Mouse (Mus musculus) heart, postnatal 0 days (tissue): ENCODE results near the gene Was. TPM values are rescaled to one million over a fixed set of nuclear protein-coding genes. Genes with fewer than 3 reads are reported as not detected.
"Not testable (repeated sequence)": the region's sequence is repeated elsewhere in the genome, so short reads cannot be mapped to it uniquely, and the experiment has no call there.

Experiments
- ATAC-seq: fragments of 200-750 bp; cut with Nextera tagmentation; 2 replicates; pipeline ENCODE4 v1.8.0; 2017; ENCODE audit warnings: low read depth, moderate number of reproducible peaks, moderate library complexity; ENCODE audit not compliant: insufficient read depth
- DNase-seq: peaks from one replicate; pipeline ENCODE4 v3.0.0-alpha.2; 2016; ENCODE audit warnings: low spot score
- H3K27ac ChIP-seq: fragments of 300-500 bp; sonication (generic); 2 replicates; pipeline ENCODE4 v1.5.1; 2014; ENCODE audit warnings: low read depth, mild to moderate bottlenecking
- H3K27me3 ChIP-seq: fragments of 300-500 bp; sonication (generic); 2 replicates; pipeline ENCODE4 v1.6.1; 2014; ENCODE audit warnings: low read length, mixed read lengths; ENCODE audit not compliant: control insufficient read depth, insufficient read depth
- H3K36me3 ChIP-seq: fragments of 300-500 bp; sonication (generic); replicated peaks from 2 replicates; pipeline ENCODE4 v1.6.1; 2014; ENCODE audit warnings: low read length, mixed read lengths; ENCODE audit not compliant: control insufficient read depth, insufficient read depth
- H3K4me1 ChIP-seq: fragments of 300-500 bp; sonication (generic); 2 replicates; pipeline ENCODE4 v1.6.1; 2014; ENCODE audit warnings: antibody characterized with exemption; ENCODE audit not compliant: control insufficient read depth, insufficient read depth
- H3K4me2 ChIP-seq: fragments of 300-500 bp; sonication (generic); 2 replicates; pipeline ENCODE4 v1.6.1; 2014; ENCODE audit warnings: low read depth, mild to moderate bottlenecking, low read length, moderate library complexity
- H3K4me3 ChIP-seq: fragments of 300-500 bp; sonication (generic); 2 replicates; pipeline ENCODE4 v1.5.1; 2014; ENCODE audit warnings: low read depth, low read length
- H3K9ac ChIP-seq: fragments of 300-500 bp; sonication (generic); replicated peaks from 2 replicates; pipeline ENCODE4 v1.6.1; 2014; ENCODE audit warnings: low read depth, low read length, mixed read lengths
- H3K9me3 ChIP-seq: fragments of 300-500 bp; sonication (generic); replicated peaks from 2 replicates; pipeline ENCODE4 v1.6.1; 2016; ENCODE audit warnings: low read length; ENCODE audit not compliant: control insufficient read depth
- CTCF ChIP-seq: IDR thresholded peaks from 2 replicates; pipeline ENCODE4 v1.5.1; 2016; ENCODE audit warnings: antibody characterized with exemption, control low read depth, low read depth
- EP300 ChIP-seq: IDR thresholded peaks from 2 replicates; pipeline ENCODE4 v1.6.1; 2016; ENCODE audit warnings: antibody characterized with exemption, low read depth
- WGBS: fragments of 180-500 bp; shearing (Covaris S2); extraction: QIAGEN DNeasy Blood & Tissue Kit; methylation state at CpG from one replicate; pipeline ENCODE4 v1.1.7; 2014; 5-methylcytosine and 5-hydroxymethylcytosine counted together
- polyA plus RNA-seq: library from polyadenylated mRNA; unstranded; fragments of >200 nt; fragmentation: Nextera tagmentation; extraction: Ambion mirVana; gene quantifications from 2 replicates; pipeline ENCODE4 v1.2.1, GENCODE M21; 2015
- total RNA-seq: library from RNA; depleted of rRNA; stranded (reverse); fragments of >200 nt; gene quantifications from 2 replicates; pipeline ENCODE4 v1.2.3, GENCODE M21; 2014; ENCODE audit warnings: low replicate concordance

Was gene
- total and polyA plus RNA-seq, 2 experiments from 2014 or later: 0.22 TPM; not detected in 1

DNA sequence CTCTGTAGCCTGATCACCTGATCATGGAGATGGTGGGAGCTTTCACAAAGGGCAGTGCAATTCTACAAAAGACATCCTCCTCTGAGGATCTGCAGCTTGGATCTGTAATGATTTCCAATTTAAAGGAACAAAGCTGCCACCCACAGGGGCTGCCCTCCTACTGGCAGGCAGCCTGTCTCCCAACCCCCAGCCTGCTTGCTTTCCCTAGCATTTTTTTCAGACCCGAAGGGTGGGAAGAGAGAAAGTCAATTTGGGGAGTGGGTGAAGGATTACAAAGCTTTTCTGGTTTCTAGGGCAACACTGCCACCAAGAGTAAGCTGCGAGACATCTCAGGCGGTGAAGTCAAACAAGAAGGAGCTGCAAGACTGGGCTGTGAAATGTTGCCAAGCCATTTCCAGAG, 10.7 kb upstream of the Was start:
- ATAC-seq (no peak), DNase-seq (no peak)
- Histone ChIP-seq H3K27me3 (no peaks in the 10 kb centered on the region), H3K9me3 (no peaks in the 10 kb centered on the region), H3K27ac (no peak overlapping the region), H3K4me3 (no peak overlapping the region), H3K36me3 (no peaks in the 10 kb centered on the region), H3K4me2 (no peak overlapping the region), H3K9ac (no peak overlapping the region), H3K4me1 (no peaks in the 10 kb centered on the region)
- WGBS: 17% methylated on average over 3 of the region's 3 CpGs
- TF ChIP-seq CTCF: peak; percentile 8; the same call in 1 of the 2 replicates
- no peak for TF ChIP-seq EP300

DNA sequence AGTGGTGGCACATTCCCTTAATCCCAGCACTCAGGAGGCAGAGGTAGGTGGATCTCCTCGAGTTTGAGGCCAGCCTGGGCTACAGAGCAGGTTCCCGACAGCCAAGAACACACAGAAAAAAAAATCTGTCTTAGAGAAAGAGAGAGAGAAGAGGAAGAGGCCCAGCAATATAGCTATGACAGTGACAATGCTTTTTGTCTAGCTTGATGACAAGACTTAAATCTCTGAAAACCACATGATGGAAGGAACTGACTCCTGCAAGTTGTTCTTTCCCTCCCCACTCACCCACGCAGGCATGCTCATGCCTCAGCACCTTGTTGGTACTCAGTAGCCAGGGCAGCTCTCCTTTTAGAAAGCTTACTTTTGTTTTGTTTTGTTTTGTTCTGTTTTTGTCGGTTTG, 9.1 kb upstream of the Was start:
- Histone ChIP-seq H3K9ac (no peak overlapping the region), H3K27ac (no peak overlapping the region), H3K36me3 (no peaks in the 10 kb centered on the region), H3K4me3 (no peak overlapping the region), H3K4me2 (no peak overlapping the region), H3K27me3 (no peaks in the 10 kb centered on the region), H3K9me3 (no peaks in the 10 kb centered on the region), H3K4me1 (no peaks in the 10 kb centered on the region)
- WGBS: 57% methylated on average over 4 of the region's 4 CpGs
- DNase-seq: no peak
- TF ChIP-seq CTCF (no peak), EP300 (no peak)
- ATAC-seq: no peak

DNA sequence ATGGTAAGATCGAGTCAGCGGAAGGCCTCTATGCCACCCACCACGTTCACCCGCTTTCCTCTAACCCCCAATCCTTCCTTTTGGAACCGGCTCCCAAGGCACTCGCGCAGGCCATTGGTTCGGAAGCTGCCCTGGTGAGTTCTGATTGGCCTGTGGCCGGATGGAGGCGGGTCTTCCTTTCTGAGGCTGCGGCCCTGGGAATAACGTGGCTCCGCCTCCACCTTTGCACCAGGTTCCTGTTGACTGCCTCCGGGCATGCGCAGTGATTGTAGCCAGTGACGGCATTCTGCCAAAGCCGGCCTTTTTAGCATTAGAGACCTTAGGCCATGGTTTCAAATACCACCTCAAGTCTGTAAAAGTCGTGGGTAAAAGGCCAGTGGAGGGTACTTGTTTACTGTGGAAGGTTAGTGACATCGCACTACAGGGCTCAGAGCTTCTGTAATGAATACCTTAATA, 6.5 kb upstream of the Was start:
- H3K36me3 ChIP-seq: no peaks in the 10 kb centered on the region
- no peaks in the 10 kb centered on the region for H3K4me1 ChIP-seq
- TF ChIP-seq CTCF (no peak), EP300 (no peak)
- H3K27me3 ChIP-seq: no peaks in the 10 kb centered on the region
- H3K9ac ChIP-seq: peak overlapping the region; percentile 9; the same call in 1 of the 2 replicates
- WGBS: 17% methylated on average over 16 of the region's 19 CpGs
- ATAC-seq (peak; percentile 98), DNase-seq (peak; percentile 94)
- H3K4me2 ChIP-seq: peak overlapping the region; percentile 43
- H3K9me3 ChIP-seq: no peaks in the 10 kb centered on the region
- H3K27ac ChIP-seq: peak overlapping the region; percentile 59
- H3K4me3 ChIP-seq: peak overlapping the region; percentile 22; the same call in 1 of the 2 replicates

DNA sequence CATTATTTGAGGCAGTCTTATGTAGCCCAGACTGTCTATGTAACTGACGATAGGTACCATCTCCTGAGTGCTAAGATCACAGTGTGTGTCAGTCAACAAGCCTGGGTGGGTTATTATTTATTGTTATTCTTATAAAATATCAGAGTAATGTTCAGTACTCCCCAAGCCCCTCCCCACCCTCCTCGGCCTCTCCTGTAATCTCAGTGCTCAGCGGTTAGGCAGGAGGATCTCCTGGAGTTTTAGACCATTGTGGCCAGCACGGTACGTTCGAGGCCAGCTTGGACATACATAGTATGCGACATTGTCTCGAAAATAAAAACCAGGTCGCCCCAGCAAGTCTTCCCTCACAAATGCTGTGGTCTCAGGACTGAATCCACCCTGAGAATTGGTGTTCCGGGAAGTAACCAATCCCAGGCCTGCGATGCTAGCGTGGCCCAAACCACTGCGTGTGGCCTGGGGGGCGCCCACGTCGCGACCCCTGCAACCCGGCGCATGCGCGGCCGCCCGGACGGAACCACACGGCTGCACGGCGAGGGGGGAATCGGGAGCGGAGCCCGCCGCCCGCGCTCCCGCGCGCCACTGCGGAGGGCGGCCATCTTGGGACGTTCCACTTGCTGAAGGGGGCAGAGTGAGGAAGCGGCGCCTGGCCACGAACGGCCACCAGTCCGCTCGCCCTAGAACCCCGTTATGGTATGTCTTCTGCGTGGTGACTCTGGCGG, 5.9 kb upstream of the Was start:
- H3K9me3 ChIP-seq, H3K9ac ChIP-seq, DNase-seq, H3K27me3 ChIP-seq, H3K36me3 ChIP-seq, H3K4me1 ChIP-seq: not testable (repeated sequence)
- Histone ChIP-seq H3K4me2 (peak overlapping the region; percentile 49), H3K27ac (peak overlapping the region; percentile 59; the same call in 1 of the 2 replicates), H3K4me3 (peak overlapping the region; percentile 31)
- 11% methylated on average over 15 of the region's 48 CpGs for WGBS
- peak; percentile 93 for ATAC-seq

DNA sequence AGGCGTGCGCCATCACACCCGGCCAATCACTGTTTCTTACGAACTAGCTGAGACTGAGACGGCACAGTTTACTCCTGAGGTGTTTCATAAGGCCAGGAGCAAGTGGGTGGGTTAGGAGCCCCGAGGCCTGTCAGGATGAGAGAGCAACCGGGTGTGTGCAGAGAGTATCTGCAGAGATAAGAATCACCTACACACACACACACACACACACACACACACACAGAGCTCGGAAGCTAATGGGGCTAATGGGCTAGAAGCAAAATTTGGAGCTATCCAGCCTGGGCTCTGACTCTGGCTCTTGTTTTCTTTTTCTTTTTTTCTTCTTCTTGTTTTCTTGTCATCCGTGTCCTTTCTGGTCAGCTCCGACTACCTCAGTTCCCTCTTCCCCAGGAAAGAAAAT, 5.2 kb upstream of the Was start:
- Histone ChIP-seq H3K4me1 (no peaks in the 10 kb centered on the region), H3K27ac (no peak overlapping the region), H3K27me3 (no peaks in the 10 kb centered on the region), H3K4me3 (0 out of 2 replicates have a peak overlapping the region, but pooled peaks have one; percentile 31), H3K4me2 (peak overlapping the region; percentile 49), H3K36me3 (no peaks in the 10 kb centered on the region), H3K9me3 (no peaks in the 10 kb centered on the region), H3K9ac (no peak overlapping the region)
- ATAC-seq (no peak), DNase-seq (no peak)
- TF ChIP-seq EP300 (no peak), CTCF (no peak)
- WGBS: 77% methylated on average over 9 of the region's 10 CpGs

DNA sequence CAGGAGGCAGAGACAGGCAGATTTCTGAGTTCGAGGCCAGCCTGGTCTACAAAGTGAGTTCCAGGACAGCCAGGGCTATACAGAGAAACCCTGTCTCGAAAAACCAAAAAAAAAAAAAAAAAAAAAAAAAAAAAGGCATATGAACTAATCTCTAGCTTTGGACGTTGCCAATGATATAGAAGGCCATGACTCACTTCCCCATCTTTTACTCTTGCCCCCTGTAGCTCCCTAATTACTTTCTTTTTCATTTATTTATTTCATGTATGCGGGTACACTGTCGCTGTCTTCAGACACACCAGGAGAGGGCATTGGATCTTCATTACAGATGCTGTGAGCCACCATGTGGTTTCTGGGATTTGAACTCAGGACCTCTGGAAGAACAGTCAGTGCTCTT, 653 bp upstream of the Was start:
- H3K27ac ChIP-seq, H3K4me3 ChIP-seq, H3K36me3 ChIP-seq, H3K4me1 ChIP-seq, H3K9ac ChIP-seq, ATAC-seq, DNase-seq, H3K4me2 ChIP-seq, H3K9me3 ChIP-seq, H3K27me3 ChIP-seq: not testable (repeated sequence)
- WGBS: 74% methylated on average over 4 of the region's 5 CpGs
